Mouse (Mus musculus) urinary bladder, adult 2 months (tissue): ENCODE measurements around the gene Caprin2. TPM values are rescaled to one million over a fixed set of nuclear protein-coding genes. Genes with fewer than 3 reads are reported as not detected.

Experiments used
- DNase-seq: peaks from one replicate; pipeline ENCODE4 v3.0.0; 2022; ENCODE audit warnings: low spot score
- polyA plus RNA-seq: library from polyadenylated mRNA; depleted of rRNA; stranded (reverse); fragments of >200 nt; gene quantifications from 2 replicates; pipeline ENCODE4 v1.2.3, GENCODE M21; 2012; rRNA removed

The Caprin2 gene
- polyA plus RNA-seq, 1 experiment: 19.3 TPM

GRCm38 (mm10) chr6:148838460-148838859 is 57.6 kb downstream of the Caprin2 start:
- no peak for DNase-seq

GRCm38 (mm10) chr6:148831728-148832121 is 64.3 kb downstream of the Caprin2 start:
- no peak for DNase-seq

- DNase-seq: peak; percentile 57
Observed at GRCm38 (mm10) chr6:148830748-148831727, 65.0 kb downstream of the Caprin2 start, which contains the start of gene Ipo8. Ipo8 (minus strand) TSS chr6:148831467.

GRCm38 (mm10) chr6:148830355-148830747 is 65.7 kb downstream of the Caprin2 start:
- DNase-seq: no peak

- no peak for DNase-seq
Observed at GRCm38 (mm10) chr6:148826119-148826518, 69.9 kb downstream of the Caprin2 start.

GRCm38 (mm10) chr6:148818624-148819343 is 77.3 kb downstream of the Caprin2 start:
- no peak for DNase-seq

- DNase-seq: no peak
Observed at GRCm38 (mm10) chr6:148816751-148817150, 79.3 kb downstream of the Caprin2 start.

GRCm38 (mm10) chr6:148811117-148811516 is 84.9 kb downstream of the Caprin2 start:
- DNase-seq: no peak

- no peak for DNase-seq
Observed at GRCm38 (mm10) chr6:148799773-148800172, 96.3 kb downstream of the Caprin2 start.

GRCm38 (mm10) chr6:148795145-148795544 is 100.9 kb downstream of the Caprin2 start:
- no peak for DNase-seq

Other genes with a start within 250 kb of the Caprin2 start
- 19.0 and 22.9 TPM in 2 replicates for gene Ipo8, start 64.8 kb downstream of the Caprin2 start, polyA plus RNA-seq
- 17.8 and 20.9 TPM in 2 replicates for gene Sinhcaf, start 50.2 kb upstream of the Caprin2 start, polyA plus RNA-seq
- gene Dennd5b, start 205.4 kb upstream of the Caprin2 start, polyA plus RNA-seq: 5.1 and 6.7 TPM in 2 replicates
- not detected in 2 replicates for gene Gm10203, start 233.9 kb upstream of the Caprin2 start, polyA plus RNA-seq
- 54.1 and 67.1 TPM in 2 replicates for gene Etfbkmt, start 243.6 kb upstream of the Caprin2 start, polyA plus RNA-seq